Mouse (Mus musculus): ENCODE data around the gene Eml1.

DNA sequence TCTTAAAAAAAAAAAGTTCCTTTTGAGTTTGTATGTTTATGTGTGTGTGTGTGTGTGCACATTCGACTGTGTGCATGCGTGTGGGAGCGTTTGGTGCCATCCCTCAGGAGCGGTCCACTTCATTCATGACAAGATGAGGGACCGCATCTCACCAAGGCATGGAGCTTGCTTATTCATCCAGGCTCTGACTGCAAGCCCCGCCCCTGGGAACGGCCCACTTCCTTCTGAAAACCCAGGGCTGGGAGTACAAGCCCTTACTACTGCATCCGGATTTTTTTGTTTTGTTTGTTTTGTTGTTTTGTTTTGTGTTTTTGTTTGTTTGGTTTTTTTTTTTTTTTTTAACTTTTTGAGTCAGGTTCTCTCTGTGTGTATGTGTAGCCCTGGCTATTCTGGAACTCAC lies 148.6 kb downstream of the Eml1 start:
- no peak for TF ChIP-seq CTCF (IDR thresholded peaks at IDR 0.05; ENCODE audit: low read depth, low read length)
- no peak for TF ChIP-seq EP300 (IDR thresholded peaks at IDR 0.05; ENCODE audit: insufficient read depth, low read depth, low read length)
- TF ChIP-seq POLR2A (IDR thresholded peaks at IDR 0.05; ENCODE audit: insufficient read depth, low read length): no peak

All from ES-Bruce4 (cell line).